Mouse (Mus musculus): ENCODE data around the gene Vmo1. TPM values are rescaled to one million over a fixed set of nuclear protein-coding genes. Genes with fewer than 3 reads are reported as not detected.

Gene Vmo1
- polyA plus RNA-seq, 1 experiment from 2014 or later = 0.42 TPM

DNA sequence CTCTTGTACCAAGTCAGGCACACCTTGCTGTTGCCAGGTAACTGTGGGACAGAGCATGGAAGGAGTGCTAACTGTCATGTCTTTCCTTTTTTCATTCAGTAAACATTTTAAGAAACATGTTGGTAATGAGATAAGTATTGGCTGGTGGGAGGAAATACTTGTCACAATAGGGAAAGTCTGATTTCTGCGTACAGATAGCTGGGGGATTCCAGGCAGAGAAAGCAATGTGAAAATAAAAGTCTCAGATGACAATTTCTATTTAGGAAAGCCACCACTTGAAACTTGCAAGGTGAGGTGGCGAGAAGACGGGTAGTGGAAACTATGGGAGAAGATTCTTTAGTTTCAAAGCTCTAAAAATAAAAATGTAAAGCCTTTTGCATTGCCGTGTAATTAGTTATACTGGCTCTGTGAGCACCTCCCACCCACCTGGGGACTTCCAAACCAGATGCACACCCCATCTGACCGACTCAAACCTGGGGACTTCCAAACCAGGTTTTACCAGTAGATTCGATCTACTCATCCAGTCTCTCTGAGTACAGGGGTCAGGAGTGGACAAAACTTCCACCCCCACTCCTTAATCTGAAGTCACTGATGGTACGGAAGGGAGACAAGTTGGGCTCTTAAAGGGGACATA lies 1.6 kb downstream of the Vmo1 start:
- no peaks in the 10 kb centered on the region for H3K9me3 ChIP-seq (ENCODE audit: control insufficient read depth, low read length)
- H3K4me1 ChIP-seq (ENCODE audit: control insufficient read depth, insufficient read depth, low read length) = peaks cover 5% of the 10 kb centered on the region; the same call in 1 of the 2 replicates
- no peaks in the 10 kb centered on the region for H3K27me3 ChIP-seq (ENCODE audit: control insufficient read depth, insufficient read depth, low read length)
- no peaks in the 10 kb centered on the region for H3K36me3 ChIP-seq (ENCODE audit: control insufficient read depth, insufficient read depth, low read length)
- DNase-seq (ENCODE audit: low spot score, missing footprints) (no peak), ATAC-seq (ENCODE audit: low FRiP score) (no peak)
- H3K27ac ChIP-seq (ENCODE audit: low read depth, low read length) = no peak overlapping the region
- H3K4me2 ChIP-seq = no peak overlapping the region
- no peak overlapping the region for H3K9ac ChIP-seq (ENCODE audit: low read length)
- H3K4me3 ChIP-seq (ENCODE audit: low read depth, low read length) = no peak overlapping the region
- 80% methylated on average over 7 of the region's 7 CpGs for WGBS

DNA sequence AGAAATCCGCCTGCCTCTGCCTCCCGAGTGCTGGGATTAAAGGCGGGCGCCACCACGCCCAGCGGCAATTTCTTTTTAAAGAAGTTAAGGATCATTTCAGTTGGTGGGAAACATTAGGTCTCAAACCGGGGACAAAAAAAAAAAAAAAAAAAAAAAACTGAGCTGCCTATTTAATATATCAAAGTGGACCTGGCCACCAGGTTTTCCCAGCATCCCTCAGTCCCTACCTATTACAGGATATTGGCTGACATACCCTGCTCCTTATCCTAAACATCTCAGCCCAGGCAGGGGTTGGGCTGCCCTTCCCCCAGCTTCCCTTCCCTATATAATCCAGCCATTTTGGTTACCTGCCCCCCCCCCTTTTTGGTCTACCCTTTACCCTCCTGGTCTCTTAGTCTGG lies 2.6 kb downstream of the Vmo1 start:
- Histone ChIP-seq H3K36me3 (ENCODE audit: control insufficient read depth, insufficient read depth, low read length) (no peaks in the 10 kb centered on the region), H3K9me3 (ENCODE audit: control insufficient read depth, low read length) (no peaks in the 10 kb centered on the region), H3K4me1 (ENCODE audit: control insufficient read depth, insufficient read depth, low read length) (peaks cover 5% of the 10 kb centered on the region; the same call in 1 of the 2 replicates), H3K9ac (ENCODE audit: low read length) (no peak overlapping the region), H3K27ac (ENCODE audit: low read depth, low read length) (no peak overlapping the region), H3K27me3 (ENCODE audit: control insufficient read depth, insufficient read depth, low read length) (no peaks in the 10 kb centered on the region), H3K4me2 (no peak overlapping the region), H3K4me3 (ENCODE audit: low read depth, low read length) (no peak overlapping the region)
- WGBS = 97% methylated on average over 7 of the region's 7 CpGs
- DNase-seq (ENCODE audit: low spot score, missing footprints) = no peak
- ATAC-seq (ENCODE audit: low FRiP score) = no peak

DNA sequence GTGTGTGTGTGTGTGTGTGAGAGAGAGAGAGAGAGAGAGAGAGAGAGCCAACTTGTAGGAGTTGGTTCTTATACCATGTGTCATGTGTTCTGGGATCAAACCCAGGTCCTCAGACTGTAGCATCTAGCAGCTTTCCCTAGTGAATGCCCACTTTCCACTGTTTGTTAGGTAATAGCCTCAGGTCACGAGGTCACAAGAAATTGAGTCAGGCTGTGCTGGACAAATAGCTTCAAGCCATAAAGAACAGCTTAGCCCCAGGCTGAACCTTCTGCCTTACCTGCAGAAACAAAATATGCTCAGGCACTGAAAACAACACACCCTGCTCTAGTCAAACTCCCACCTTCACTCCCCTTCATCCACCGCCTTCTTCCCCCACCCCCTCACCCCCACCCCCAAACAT lies 3.2 kb downstream of the Vmo1 start:
- Histone ChIP-seq H3K4me3 (ENCODE audit: low read depth, low read length) (no peak overlapping the region), H3K27me3 (ENCODE audit: control insufficient read depth, insufficient read depth, low read length) (no peaks in the 10 kb centered on the region), H3K9me3 (ENCODE audit: control insufficient read depth, low read length) (no peaks in the 10 kb centered on the region), H3K9ac (ENCODE audit: low read length) (no peak overlapping the region), H3K4me1 (ENCODE audit: control insufficient read depth, insufficient read depth, low read length) (peaks cover 5% of the 10 kb centered on the region; the same call in 1 of the 2 replicates), H3K4me2 (no peak overlapping the region), H3K36me3 (ENCODE audit: control insufficient read depth, insufficient read depth, low read length) (no peaks in the 10 kb centered on the region), H3K27ac (ENCODE audit: low read depth, low read length) (no peak overlapping the region)
- 74% methylated on average over 2 of the region's 2 CpGs for WGBS
- no peak for ATAC-seq (ENCODE audit: low FRiP score)
- no peak for DNase-seq (ENCODE audit: low spot score, missing footprints)

DNA sequence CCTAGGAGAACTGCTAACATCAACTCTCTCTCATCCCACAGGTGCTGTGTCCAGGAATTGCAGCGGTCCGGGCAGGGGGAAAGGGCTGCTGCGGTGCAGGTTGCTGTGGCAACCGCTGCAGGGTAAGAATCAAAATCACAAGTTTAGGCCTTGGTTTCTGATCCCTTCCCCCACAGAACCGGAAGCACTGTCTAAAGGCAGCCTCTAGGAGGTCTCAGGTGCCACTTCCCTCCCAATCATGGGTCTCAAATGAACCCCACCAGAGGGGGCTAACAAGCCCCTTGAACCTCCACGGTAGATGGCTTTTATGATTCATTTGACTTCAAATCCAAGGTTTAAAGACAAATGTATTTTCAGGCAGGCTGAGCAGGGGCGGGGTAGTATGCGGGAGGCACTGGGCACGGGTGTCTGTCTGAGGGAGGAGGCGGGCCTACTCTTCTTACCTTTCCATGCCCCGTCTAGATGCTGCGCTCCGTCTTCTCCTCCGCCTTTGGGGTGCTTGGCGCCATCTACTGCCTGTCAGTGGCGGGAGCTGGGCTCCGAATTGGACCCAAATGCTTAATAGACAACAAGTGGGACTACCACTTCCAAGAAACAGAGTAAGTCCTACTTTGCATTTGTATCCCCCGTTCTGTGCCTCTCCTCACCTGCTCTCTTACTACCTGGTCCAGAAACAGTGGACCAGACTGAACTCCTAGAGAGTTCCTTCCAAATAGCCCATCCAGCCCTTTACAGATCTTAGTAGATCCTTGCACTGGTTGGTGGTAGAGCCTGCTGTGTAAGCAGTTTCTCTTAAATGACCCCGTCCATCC lies 4.5 kb downstream of the Vmo1 start:
- no peaks in the 10 kb centered on the region for H3K9me3 ChIP-seq (ENCODE audit: control insufficient read depth, low read length)
- peak overlapping the region; percentile 29; the same call in 1 of the 2 replicates for H3K4me2 ChIP-seq
- H3K27me3 ChIP-seq (ENCODE audit: control insufficient read depth, insufficient read depth, low read length) = no peaks in the 10 kb centered on the region
- DNase-seq (ENCODE audit: low spot score, missing footprints) = peak; percentile 91
- H3K4me3 ChIP-seq (ENCODE audit: low read depth, low read length) = no peak overlapping the region
- no peak overlapping the region for H3K9ac ChIP-seq (ENCODE audit: low read length)
- no peaks in the 10 kb centered on the region for H3K36me3 ChIP-seq (ENCODE audit: control insufficient read depth, insufficient read depth, low read length)
- no peak for ATAC-seq (ENCODE audit: low FRiP score)
- 8% methylated on average over 19 of the region's 19 CpGs for whole genome bisulfite sequencing
- H3K4me1 ChIP-seq (ENCODE audit: control insufficient read depth, insufficient read depth, low read length) = peaks cover 5% of the 10 kb centered on the region; the same call in 1 of the 2 replicates
- H3K27ac ChIP-seq (ENCODE audit: low read depth, low read length) = no peak overlapping the region

DNA sequence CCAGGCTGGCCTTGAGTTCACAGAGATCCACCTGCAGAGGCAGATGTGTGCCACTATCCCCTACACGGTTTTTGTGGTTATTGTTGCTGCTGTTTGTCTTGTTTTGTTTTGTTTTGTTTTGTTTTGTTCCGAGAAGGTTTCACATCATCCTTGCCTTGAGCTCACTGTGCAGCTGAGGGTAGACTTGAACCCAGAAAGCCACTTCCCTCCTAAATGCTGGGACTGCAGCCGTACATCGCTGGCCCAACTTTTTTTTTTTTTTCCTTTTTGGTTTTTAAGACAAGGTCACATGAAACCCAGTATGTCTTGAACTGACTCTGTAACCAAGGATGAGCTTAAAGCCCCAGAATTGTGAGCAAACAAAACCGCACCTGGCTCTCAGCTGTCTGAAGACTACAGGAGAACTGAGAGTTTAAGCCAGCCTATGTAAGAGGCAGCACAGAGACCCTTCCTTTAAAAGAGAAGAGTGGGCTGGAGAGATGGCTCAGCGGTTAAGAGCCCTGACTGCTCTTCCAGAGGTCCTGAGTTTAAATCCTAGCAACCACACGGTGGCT lies 7.4 kb downstream of the Vmo1 start:
- H3K4me1 ChIP-seq (ENCODE audit: control insufficient read depth, insufficient read depth, low read length) = peaks cover 3% of the 10 kb centered on the region; the same call in 1 of the 2 replicates
- H3K36me3 ChIP-seq (ENCODE audit: control insufficient read depth, insufficient read depth, low read length) = no peaks in the 10 kb centered on the region
- H3K9ac ChIP-seq (ENCODE audit: low read length) = no peak overlapping the region
- no peak for ATAC-seq (ENCODE audit: low FRiP score)
- H3K27ac ChIP-seq (ENCODE audit: low read depth, low read length) = no peak overlapping the region
- 69% methylated on average over 7 of the region's 7 CpGs for WGBS
- no peak overlapping the region for H3K4me3 ChIP-seq (ENCODE audit: low read depth, low read length)
- no peak overlapping the region for H3K4me2 ChIP-seq
- DNase-seq (ENCODE audit: low spot score, missing footprints) = no peak
- H3K27me3 ChIP-seq (ENCODE audit: control insufficient read depth, insufficient read depth, low read length) = no peaks in the 10 kb centered on the region
- no peaks in the 10 kb centered on the region for H3K9me3 ChIP-seq (ENCODE audit: control insufficient read depth, low read length)

DNA sequence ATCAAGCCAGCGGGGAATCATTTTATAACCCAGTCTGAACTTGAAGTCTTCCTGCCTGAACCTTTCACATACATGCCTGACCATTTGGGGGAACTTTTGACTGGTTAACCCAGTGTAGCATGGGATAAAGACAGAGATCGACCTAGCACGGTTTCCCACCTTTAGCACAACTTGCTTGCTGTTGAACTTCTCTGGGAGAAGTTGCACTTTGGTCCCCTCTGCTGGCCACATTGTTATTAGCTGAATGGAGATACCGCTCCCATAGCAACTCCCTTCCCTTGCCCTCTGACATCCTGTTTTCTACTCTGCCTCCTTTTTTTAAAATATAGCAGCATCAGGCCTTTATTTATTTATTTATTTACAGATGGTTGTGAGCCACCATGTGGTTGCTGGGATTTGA lies 8.0 kb downstream of the Vmo1 start:
- DNase-seq (ENCODE audit: low spot score, missing footprints) = peak; percentile 86
- WGBS = 31% methylated on average over 4 of the region's 4 CpGs
- H3K4me2 ChIP-seq = no peak overlapping the region

DNA sequence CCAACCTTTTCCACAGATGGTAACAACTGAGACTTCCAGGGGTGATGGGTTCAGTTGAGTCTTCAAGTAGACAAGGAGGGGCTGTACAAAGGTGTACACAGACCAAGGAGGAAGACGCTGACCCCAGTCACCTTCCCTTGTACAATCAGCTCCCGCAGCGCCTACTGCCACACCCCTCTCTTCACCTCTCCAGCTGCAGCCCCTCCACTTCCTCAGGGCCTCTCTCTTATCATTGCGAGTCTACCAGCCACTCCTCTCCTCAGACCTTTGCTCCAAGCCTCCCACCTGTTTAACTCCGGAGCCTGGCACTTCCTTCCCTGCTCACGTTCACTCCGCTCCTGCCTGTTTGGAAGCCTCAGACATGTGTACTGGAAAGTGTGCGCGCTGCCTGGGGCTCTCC lies 9.4 kb downstream of the Vmo1 start, which contains the start of gene Tm4sf5:
Gene Tm4sf5, plus strand, starts transcription at position 275 of the 400 bp plus-strand sequence.
- ATAC-seq (ENCODE audit: low FRiP score) = no peak
- H3K9ac ChIP-seq (ENCODE audit: low read length) = no peak within 1 kb of the TSS

More for the DNA sequence above, 8.0 kb downstream of the Vmo1 start:
- H3K4me3 ChIP-seq (ENCODE audit: low read depth, low read length) = no peak overlapping the region
- ATAC-seq (ENCODE audit: low FRiP score) = no peak
- no peak overlapping the region for H3K9ac ChIP-seq (ENCODE audit: low read length)
- no peaks in the 10 kb centered on the region for H3K9me3 ChIP-seq (ENCODE audit: control insufficient read depth, low read length)
- H3K27ac ChIP-seq (ENCODE audit: low read depth, low read length) = no peak overlapping the region
- no peaks in the 10 kb centered on the region for H3K27me3 ChIP-seq (ENCODE audit: control insufficient read depth, insufficient read depth, low read length)
- no peaks in the 10 kb centered on the region for H3K36me3 ChIP-seq (ENCODE audit: control insufficient read depth, insufficient read depth, low read length)
- H3K4me1 ChIP-seq (ENCODE audit: control insufficient read depth, insufficient read depth, low read length) = peaks cover 3% of the 10 kb centered on the region; the same call in 1 of the 2 replicates

DNA sequence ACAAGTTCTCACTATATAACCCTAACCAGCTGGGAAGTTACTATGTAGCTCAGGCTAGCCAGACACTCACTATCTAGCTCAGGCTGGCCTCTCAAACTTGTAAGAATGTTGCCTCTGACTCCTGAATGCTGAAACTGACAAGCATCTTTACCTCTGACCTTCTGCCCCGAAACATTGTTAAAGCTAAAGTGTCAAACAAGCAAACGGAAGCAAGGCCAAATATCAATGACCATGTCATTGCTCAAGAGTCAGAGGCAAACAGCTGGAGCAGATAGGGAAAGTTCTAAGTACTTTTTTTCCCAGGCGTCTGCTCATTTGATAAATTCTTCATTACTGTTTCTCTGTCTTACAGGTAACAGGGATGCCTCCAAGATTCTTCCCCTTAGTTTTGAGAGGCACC lies 12.4 kb downstream of the Vmo1 start:
- no peaks in the 10 kb centered on the region for H3K4me1 ChIP-seq (ENCODE audit: control insufficient read depth, insufficient read depth, low read length)
- ATAC-seq (ENCODE audit: low FRiP score) (no peak), DNase-seq (ENCODE audit: low spot score, missing footprints) (no peak)
- H3K36me3 ChIP-seq (ENCODE audit: control insufficient read depth, insufficient read depth, low read length) = no peaks in the 10 kb centered on the region
- no peaks in the 10 kb centered on the region for H3K9me3 ChIP-seq (ENCODE audit: control insufficient read depth, low read length)
- H3K9ac ChIP-seq (ENCODE audit: low read length) = no peak overlapping the region
- no peak overlapping the region for H3K27ac ChIP-seq (ENCODE audit: low read depth, low read length)
- no peak overlapping the region for H3K4me3 ChIP-seq (ENCODE audit: low read depth, low read length)
- H3K27me3 ChIP-seq (ENCODE audit: control insufficient read depth, insufficient read depth, low read length) = no peaks in the 10 kb centered on the region
- H3K4me2 ChIP-seq = no peak overlapping the region
- 85% methylated on average over 3 of the region's 3 CpGs for WGBS

More for the DNA sequence above, 9.4 kb downstream of the Vmo1 start, which contains the start of gene Tm4sf5:
- DNase-seq (ENCODE audit: low spot score, missing footprints) = no peak
- Histone ChIP-seq H3K4me1 (ENCODE audit: control insufficient read depth, insufficient read depth, low read length) (peaks cover 3% of the 10 kb centered on the region; the same call in 1 of the 2 replicates), H3K9me3 (ENCODE audit: control insufficient read depth, low read length) (no peaks in the 10 kb centered on the region), H3K27me3 (ENCODE audit: control insufficient read depth, insufficient read depth, low read length) (no peaks in the 10 kb centered on the region), H3K36me3 (ENCODE audit: control insufficient read depth, insufficient read depth, low read length) (no peaks in the 10 kb centered on the region), H3K4me2 (no peak within 1 kb of the TSS), H3K27ac (ENCODE audit: low read depth, low read length) (no peak within 1 kb of the TSS), H3K4me3 (ENCODE audit: low read depth, low read length) (no peak within 1 kb of the TSS)
- 79% methylated on average over 9 of the region's 9 CpGs for WGBS

DNA sequence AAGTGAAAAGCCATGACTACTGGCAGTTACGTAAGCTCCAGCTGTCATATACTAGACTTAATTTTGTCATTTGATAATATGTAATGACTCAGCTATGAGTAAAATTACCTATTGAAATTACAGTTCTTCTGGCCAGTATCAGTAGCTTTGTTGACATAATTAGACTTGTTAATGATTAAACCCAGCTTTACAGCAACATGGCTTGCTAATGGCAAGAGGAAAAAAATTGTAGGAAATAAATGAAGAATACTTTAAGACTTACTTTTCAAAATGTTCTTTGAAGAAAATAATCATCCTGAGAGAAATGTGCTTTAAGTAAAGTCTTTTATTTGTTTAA lies 14.0 kb downstream of the Vmo1 start:
- Histone ChIP-seq H3K4me2 (no peak overlapping the region), H3K27me3 (ENCODE audit: control insufficient read depth, insufficient read depth, low read length) (no peaks in the 10 kb centered on the region), H3K4me3 (ENCODE audit: low read depth, low read length) (no peak overlapping the region), H3K4me1 (ENCODE audit: control insufficient read depth, insufficient read depth, low read length) (no peaks in the 10 kb centered on the region), H3K27ac (ENCODE audit: low read depth, low read length) (no peak overlapping the region), H3K9ac (ENCODE audit: low read length) (no peak overlapping the region), H3K36me3 (ENCODE audit: control insufficient read depth, insufficient read depth, low read length) (no peaks in the 10 kb centered on the region), H3K9me3 (ENCODE audit: control insufficient read depth, low read length) (no peaks in the 10 kb centered on the region)
- ATAC-seq (ENCODE audit: low FRiP score) (no peak), DNase-seq (ENCODE audit: low spot score, missing footprints) (no peak)
- 98% methylated on average over 1 of the region's 1 CpGs for WGBS

Data from midbrain, embryonic 11.5 days (tissue).